Mouse (Mus musculus) urinary bladder, postnatal 10 days (tissue): Measurements from ENCODE around the gene Apol8.
"Not testable (repeated sequence)": the region's sequence is repeated elsewhere in the genome, so short reads cannot be mapped to it uniquely, and the experiment has no call there.

ENCODE experiments used
- DNase-seq: peaks from one replicate; pipeline ENCODE4 v3.0.0; 2022; ENCODE audit warnings: low spot score

The Apol8 gene

DNA sequence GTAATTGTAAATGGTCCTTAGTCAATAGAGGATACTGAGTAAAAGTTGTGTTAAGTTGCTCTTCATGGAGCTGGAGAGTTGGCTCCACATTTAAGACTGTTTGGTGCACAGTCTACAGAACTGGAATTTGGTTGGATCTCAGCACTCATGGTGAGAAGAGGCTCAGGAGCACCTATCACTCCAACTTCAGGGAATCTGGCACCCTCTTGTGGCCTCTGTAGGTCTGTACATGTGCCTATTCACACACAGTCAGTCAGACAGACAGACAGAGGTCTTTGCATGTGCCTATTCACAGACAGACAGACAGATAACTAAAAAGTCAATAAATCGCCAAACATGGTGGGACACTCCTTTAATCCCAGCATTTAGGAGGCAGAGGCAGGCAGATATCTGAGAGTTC lies 6.3 kb downstream of the Apol8 start:
- DNase-seq: no peak

DNA sequence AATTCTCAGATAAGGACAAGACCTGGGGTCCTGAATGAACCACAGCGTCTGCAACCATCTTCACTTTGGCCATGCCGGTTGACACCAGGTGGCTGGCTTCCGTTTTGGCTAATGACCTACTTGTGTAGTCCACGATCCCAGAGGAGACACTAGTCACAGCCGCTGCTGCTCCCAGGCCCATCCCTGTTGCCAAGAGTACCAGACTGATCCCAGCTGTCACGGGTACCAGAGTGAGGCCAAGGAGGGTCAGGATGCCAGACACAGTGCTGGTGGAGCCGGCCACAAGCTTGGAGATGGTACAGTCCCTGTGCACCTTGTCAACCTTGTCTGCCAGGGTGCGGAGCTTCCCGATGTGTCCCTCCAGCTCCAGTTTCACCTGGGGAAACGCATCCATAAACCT lies 7.1 kb downstream of the Apol8 start:
- no peak for DNase-seq

DNA sequence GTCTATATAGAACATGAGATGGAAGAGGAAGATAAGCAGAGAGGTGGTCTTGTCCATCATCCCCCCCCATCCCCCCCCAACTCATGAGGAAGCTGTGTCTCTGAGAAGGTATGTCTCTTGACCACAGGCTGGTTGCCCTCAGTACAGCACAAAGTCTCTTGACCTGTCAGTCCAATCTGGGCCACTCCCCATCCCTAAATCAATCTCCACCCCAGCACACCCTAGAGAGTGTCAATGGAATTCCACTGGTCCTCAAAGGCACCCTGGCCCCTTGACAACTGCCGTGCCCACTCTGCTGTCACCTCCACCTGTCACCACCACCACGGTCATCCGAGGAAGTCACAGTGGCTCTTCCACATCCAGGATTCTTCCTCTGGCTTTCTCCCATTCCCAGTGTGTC lies 8.4 kb downstream of the Apol8 start:
- DNase-seq: no peak

DNA sequence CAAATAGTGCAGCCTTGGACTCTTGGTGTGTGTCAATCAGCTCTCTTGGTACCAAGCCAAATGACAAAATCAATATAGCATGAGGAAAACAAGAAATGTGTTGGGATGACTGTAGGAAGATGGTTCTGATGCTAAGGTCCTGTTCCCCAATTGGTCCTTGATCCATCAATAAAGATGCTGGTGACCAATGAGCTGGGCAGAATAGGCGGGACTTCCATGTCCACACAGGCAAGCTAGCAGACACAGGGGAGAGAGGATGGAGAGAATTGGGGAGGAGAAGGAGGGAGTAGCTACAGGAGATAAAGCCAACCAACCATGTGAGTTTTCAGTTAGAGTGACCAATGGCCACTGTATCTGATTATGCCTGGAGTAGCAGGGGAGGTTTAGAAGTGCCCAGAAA lies 10.5 kb downstream of the Apol8 start:
- DNase-seq: no peak

DNA sequence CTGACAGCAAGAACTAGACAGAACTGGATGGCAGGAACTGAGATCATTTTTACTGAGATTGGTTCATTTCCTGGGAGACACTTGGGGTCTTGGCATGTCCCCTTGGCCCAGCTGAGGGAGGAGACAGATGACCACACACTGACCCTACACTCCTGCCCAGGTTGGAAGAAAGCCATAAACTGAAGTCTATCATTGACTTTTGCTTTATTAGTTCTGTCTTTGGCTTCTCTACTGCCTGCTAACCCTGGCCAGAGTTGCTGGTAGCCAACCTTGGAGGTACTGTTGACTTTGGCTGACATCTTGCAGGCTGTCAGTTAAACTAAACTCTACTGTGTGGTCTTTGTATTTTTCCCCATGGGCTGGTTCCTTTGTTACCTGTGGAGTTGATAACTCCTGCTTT lies 11.7 kb downstream of the Apol8 start:
- no peak for DNase-seq

DNA sequence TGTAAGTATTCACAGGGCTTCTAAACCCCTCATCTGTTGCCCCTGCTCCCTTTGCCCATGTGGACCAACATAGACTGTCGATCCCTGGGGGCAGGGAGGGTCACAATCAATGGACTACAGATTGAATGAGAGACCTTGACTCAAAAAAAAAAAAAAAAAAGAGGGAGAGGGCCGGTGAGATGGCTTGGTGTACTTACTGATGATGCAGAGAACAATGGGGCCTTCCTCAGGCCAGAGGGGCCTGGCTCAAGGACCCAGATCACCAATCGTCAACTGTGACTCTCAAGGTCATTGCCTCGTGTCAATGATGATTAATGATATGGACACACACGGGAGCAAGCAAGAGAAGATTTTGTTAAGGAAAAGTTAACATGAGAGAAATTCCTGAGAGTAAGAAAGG lies 12.2 kb downstream of the Apol8 start:
- no peak for DNase-seq

DNA sequence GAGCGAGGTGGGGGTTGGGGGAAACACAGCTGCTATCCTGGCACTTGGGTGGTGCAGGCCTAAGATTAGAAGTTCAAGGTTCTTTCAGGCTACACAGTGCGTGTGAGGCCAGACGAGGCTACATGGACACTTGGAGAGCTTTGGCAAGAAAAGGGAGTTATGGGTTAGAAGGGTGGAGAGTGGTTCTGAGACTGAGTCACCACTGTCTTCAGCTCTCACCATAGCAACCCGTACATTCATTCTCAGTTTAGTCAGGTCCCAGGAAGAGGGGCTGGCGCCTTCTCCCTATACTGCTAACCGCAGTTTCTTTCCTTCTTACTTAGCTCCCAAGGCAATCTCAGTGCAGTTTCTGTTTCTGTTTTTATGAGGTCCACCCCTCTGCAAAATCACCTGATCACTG lies 15.2 kb downstream of the Apol8 start:
- not testable (repeated sequence) for DNase-seq

DNA sequence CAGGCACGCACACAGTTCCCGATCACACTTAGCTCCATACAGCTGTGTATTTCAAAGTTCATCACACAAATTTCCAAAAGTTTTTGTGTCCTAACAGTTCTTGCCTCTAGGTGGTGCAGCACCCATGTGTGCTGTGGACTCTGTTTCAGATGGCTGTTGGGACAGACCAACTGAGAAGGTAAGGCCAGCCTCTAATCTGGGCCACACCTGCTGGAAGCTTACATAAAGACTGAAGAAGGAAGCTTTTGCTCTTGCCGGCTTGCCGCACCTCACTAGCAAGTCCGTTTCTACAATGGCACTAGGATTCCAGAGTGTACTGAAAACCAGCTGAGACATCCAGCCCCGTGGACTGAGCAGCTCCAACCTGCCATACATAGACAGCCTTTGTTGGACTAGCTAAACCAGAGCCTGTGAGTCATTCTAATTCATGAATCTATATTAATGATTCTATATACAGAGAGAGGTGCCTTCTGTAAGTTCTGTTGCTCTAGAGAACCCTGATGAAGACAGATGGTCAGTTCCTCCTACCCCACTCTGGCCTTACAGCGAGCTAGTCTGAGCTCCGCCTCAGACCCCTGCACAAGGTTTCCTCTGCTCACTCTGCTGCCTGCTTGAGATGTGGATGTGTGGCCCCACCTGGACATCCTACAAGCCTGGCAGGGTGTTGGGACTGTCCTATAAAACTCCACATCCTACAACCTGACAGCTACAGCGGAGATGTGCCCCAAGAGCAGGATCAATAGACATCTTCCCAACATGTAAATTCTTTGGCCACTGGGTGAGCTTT lies 16.1 kb downstream of the Apol8 start:
- DNase-seq: no peak

DNA sequence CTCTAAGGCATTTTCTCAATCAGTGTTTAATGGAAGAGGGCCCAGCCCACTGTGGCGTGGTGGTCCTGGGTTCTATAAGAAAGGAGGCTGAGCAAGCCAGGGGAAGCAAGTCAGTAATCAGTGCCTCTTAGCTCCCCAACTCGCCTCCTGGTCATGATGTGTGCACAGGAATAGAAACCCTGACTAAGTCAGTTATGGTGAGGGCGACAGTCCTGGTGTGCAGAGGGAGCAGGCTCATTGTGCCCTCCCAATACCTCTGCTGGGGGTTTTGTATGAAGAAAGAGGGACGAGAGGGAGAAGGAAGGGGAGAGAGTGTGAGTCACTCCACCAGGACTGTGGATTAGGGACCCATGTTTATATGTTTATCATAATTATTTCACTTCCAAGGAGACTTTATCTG lies 22.9 kb downstream of the Apol8 start:
- not testable (repeated sequence) for DNase-seq

DNA sequence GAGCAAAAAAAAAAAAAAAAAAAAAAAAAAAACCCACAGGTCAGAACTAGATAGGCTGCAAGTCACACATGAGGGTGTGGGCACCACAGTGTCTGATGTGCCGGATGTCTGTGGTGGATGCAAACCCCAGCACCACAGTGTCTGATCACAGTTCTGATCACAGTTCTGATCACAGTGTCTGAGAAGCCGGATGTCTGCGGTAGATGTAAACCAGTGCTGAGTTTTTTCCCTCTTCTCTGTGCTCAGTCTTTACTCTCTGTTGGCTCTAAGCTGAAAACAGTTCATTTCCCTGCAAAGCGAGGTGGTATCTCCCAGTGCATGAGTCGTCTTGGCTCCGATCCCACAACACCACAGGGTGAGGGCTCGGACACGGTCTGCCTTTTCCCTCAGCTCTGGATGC lies 23.4 kb downstream of the Apol8 start:
- DNase-seq: not testable (repeated sequence)

DNA sequence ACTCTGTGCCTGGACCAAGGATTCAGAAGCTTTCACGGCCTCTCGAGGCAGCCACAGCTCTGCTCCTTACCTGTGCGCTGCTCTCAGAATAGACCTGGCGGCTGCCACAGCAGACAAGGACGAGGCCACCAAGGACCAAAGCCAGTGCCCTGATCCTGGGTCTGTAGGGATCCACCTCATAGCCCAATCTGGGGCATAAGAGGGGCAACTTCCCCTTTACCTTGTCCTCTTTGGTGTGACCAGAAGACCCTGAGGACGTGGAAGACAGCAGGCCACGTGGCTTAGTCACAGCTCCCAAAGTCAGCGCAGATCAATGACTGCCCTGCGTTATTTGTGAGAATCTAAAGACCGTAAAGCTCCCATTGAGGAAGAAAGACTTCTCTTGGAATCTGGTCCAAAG lies 24.0 kb downstream of the Apol8 start:
- DNase-seq: not testable (repeated sequence)

DNA sequence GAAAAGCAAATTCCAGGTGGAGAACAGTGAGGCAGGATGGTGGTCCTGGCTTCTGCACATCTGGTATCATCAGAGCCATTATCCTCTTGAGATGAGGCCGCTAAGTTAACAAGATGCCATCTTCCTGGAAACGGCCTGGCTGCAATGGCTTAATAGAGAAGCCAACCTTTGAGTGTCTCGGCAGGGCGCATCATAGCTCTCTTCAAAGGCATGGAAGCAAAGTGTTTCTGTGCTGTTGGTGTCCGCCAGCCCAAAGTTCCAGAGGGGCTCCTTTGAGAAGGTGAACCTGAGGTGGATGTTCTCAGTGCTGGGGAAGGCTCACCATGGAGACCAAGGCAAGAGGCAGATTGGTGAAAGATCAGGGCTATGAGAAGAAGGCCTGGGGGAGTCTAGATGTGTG lies 25.2 kb downstream of the Apol8 start:
- DNase-seq: no peak

DNA sequence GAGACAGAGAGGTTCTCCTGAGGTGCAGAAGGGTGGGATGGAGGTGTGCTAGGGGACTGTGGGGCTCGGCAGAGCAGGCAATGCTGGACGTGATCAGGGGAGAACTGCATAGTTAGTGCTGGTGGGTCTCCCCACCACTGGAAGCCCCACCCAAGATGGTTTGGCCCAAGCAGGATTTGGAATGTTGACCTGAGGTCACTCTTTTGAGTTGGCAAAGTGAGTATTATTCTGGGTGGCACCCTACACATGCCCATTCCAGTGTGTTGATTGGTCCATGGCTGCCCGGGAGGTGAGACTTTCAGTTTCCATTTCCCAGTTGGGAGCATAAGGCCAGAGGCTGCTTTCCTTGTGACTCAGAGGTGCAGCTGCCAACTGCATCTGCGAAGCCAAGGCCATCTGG lies 28.1 kb downstream of the Apol8 start, which contains the start of gene Apol9b:
Gene Apol9b, plus strand, starts transcription at position 301 of the 400 bp plus-strand sequence.
- not testable (repeated sequence) for DNase-seq

DNA sequence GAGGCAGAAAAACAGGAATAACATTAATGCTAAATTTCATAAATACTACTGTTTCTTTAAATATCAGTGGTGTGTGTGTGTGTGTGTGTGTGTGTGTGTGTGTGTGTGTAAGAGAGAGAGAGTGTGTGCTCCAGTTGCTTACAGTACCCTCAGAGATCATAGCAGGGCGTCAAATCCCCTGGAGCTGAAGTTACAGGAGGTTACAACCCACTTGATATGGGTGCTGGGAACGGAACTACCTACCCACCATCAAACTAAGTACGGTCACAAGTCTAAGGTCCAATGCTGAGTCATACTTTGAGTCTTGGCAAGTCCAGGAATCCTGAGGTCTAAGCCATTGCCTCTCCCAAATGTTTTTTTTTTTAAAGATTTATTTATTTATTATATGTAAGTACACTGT lies 29.1 kb downstream of the Apol8 start:
- DNase-seq: not testable (repeated sequence)

DNA sequence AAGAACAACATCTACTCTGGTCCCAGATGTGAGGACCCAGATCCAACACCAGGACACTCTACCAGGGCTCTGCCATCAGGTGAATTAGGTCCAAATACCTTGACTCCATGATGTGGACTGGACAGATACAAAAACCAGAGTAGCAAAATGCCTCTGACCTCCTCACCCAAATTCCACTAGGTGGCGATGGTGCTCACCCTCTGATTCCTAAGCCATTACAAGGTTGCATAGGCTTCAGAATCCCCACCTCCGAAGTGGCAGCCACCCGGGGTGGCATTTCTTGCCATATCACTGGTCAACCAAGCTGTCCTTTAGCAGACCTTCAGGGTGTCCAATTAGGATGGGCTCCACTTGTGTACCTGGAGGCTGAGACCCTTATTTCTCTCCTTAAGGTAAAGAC lies 29.7 kb downstream of the Apol8 start:
- not testable (repeated sequence) for DNase-seq

DNA sequence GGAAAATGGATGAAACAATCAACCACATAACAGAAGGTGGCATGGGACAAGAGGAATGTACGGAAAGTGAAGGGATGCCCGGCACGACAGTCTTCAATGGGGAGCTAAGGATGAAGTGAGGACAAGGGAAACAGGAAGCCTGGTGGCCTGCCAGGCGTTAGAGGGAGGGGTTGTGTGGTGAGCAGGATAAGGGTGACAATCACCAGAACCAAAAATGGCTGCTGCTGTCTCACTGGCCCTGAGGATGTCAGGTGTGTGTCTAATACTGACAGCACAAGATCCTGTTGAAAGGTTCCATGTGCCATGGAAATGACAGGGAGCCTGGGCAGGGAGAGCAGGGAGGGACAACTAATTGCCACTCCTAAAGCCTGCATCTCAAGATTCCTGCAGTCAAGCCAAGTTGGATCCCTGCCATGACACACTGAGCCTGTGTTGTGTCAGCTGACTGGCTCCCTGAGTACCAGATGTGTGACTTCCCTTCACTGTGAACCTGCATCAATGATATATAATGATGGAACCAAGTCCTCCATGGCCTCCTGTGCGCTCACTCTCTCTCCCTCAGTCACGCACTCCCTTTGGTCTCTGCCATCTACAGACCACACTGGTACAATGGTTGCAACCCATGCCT lies 31.3 kb downstream of the Apol8 start:
- not testable (repeated sequence) for DNase-seq

DNA sequence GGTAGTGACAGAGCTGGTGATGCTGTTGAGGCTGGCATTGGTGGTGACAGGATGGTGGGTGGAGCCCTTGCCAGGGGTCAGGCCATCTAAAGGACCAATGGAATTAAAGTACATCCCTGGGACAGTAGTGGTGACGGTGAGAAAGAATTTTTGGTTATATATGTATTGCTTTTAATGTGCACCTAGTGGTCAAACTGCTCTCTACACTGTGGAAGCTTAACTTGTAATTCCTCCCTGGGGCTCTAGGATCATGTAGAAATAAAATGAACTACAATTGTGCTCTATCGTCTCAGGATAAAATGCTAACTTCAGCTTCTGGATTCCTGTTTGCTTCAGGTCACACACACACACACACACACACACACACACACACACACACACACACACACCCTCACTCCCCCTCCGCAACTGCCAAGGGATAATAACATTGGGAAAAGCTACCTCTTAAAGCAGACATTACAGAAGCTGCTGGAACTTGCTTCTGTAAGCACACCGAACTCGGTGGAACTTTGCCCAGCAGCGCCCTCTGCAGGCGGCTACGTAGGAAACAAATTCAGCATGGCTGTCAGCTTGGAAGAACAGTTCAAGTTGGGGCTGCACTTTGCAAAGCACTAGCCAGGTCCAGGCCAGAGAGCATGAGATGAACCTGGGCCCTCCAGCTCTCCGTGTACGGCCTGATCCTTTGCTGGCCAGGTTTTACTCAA lies 32.4 kb downstream of the Apol8 start:
- DNase-seq: not testable (repeated sequence)

DNA sequence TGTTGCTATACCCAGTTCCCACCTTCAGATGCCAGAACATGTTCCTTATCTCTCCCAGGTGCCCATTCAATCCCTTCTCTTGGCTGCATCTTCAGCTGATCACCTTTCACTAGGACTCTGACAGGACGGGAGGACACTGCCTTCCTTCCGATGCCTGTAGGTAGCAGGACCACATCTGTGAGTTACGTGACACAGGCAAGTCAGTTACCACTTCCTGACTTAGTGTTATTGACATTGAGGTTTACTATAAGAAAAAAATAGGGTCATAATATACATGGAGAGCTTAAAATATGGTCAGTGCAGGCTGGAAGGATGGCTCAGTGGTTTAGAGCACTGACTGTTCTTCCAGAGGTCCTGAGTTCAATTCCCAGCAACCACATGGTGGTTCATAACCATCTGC lies 35.3 kb downstream of the Apol8 start:
- not testable (repeated sequence) for DNase-seq

DNA sequence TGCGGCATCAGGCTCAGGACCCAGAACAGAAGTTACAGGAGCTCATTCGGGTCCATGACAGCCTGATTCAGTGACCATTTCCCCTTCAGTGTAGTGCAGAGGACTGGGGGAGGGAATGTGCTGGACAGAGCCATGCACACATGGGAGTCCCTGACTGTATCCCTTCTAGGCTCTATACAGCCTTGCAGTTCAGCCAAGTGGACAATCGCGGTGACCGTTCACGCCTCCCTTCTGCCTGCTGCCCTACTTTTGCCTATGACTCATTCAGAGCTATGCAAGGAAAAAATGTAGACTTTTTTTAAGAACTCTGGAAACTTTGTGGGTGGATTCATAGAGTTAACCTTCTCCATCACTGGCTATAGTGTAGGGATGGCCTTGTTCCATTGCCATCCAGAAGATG lies 38.6 kb downstream of the Apol8 start:
- DNase-seq: not testable (repeated sequence)

DNA sequence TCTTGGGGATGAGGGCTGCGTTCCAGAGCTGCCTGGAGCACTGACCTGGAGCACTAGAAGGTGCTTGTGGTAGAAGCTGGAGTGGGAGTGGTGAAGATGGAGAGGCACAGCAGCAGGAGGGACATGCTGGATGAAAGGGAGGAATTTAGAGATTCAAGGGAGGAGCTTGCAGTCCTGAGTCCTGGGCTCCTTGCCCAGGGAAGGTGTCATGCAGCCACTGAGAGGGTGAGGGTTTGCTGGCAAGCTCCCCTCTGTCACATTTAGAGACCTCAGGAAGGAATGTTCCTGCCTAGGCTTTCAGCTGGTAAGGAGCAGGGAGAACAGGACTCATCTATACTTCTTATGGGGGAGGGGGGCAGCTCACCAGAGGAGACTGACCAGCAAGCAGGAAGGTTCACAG lies 47.9 kb downstream of the Apol8 start:
- not testable (repeated sequence) for DNase-seq

DNA sequence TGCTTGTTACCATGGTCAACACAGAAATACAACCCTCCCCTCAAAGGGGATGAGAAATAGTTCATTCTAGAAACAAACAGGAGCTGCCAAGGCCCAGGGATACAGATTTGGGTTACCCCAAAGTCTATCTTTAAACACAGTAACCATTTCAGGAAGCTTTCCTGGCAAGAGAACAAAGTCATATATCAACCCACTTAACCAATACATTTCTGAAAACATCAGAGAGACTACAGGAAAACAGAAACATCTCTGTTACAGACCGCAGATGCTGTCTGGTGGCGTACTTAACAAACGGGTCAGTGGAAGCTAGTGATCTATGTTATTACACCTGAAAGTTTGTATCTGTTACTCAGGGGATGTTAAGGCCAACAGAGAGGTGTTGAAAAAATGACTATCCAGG lies 51.5 kb downstream of the Apol8 start:
- not testable (repeated sequence) for DNase-seq

DNA sequence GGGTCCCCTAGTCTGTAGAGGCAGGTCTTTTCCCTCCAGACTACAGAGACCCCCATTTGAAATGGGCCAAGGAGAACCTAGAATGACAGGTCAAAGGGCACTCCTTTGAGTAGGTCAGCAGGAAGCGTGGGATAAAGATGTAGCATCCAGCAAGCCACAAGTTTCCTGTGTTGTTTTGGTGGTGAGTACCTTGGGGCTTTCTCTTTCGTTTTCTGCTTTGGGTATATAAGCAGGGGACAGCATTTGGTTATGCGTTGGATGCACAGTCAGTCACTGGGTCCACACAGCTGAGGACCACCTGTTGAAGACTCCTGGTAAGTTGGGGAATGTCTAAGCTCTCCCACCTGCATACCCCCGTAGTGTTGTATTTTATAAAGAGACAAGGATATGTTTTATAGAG lies 58.1 kb downstream of the Apol8 start, which contains the start of gene Apol7e:
Gene Apol7e, plus strand, starts transcription at position 202 of the 400 bp plus-strand sequence.
- not testable (repeated sequence) for DNase-seq
